Mouse (Mus musculus): ENCODE results near the gene Mcam. TPM values are rescaled to one million over a fixed set of nuclear protein-coding genes. Genes with fewer than 3 reads are reported as not detected.

Mcam gene
- 1 to 10 TPM; 3.6 to 3.7 TPM for total RNA-seq (2023)

DNA sequence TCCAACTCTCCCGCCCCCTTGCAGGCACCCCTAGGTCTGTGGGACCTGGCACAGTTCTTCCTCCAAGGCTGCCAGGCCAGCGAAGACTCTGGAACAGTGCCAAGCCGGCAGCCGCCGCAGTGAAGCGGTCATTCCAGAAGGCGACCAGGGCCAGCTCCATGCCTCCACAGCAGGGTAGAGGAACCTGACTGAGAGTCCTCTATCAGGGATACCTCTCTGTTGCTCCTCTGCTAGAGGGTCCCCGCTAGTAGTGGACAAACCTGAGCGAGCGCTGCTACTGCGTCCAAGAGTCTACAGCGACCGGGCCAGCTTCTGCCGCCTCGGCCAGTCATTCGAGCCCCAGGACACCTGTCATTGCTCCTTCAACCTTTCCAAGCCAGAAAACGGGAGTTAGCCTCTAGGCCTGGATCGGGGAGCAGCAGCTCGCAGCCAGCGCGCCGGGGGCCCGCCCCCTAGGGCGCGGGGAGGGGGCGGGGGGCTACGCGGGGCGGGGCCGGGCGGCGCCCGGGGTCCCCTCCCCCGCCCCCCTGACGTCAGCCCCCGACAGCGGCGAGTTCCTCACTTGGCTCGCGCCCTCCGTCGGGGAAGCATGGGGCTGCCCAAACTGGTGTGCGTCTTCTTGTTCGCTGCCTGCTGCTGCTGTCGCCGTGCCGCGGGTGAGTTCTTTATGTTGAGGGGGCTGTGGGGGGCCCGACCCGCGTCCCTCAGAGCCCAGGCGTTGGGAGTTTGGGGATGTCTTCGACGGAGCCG, at the start of gene Mcam:
Gene Mcam (plus strand): TSS at position 369 of the 750 bp plus-strand sequence.

GRCm38 (mm10) chr9:44101490-44101889, 32.8 kb upstream of the Mcam start, which contains the start of gene Mfrp:
Mfrp (plus strand) TSS chr9:44101729.

DNA sequence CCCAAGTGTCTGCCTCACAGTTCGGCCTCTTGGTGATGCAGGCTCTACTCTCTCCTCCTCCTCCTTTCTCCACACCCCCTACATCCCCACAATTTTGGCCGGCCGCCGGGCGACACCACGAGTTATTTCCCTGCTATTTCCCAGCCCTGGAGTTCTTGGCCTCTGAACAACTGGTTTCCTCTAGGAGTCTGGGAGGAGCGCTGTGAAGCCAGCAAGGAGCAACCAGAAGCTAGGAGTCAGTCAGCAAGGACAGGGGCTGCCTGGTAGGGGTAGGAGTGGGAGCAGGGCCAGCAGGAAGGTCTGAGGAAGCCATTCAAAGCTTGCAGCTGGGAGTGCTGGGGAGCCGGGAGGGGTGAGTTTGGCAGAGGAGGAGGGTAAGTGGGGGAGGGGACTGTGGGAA, 27.2 kb upstream of the Mcam start, which contains the start of gene C1qtnf5:
Gene C1qtnf5 (plus strand): TSS at position 136 of the 400 bp plus-strand sequence.

GRCm38 (mm10) chr9:44113105-44113789, 21.0 kb upstream of the Mcam start, which contains the start of the genes Gm49380 and Rnf26:
Gm49380 (minus strand) TSS chr9:44113500.
Rnf26 (minus strand) TSS chr9:44113517.

Other genes with a start within 250 kb of the Mcam start
- gene Thy1, start 91.1 kb upstream of the Mcam start, total RNA-seq (2023), result 1 to 10 TPM; 2.3 to 3.4 TPM
- gene Usp2, start 67.4 kb upstream of the Mcam start, total RNA-seq (2023), result 1 to 10 TPM; 5.0 to 6.8 TPM
- under 1 TPM; 0.20 to 0.40 TPM for gene Mfrp, start 32.7 kb upstream of the Mcam start, total RNA-seq (2023)
- not detected for gene C1qtnf5, start 27.2 kb upstream of the Mcam start, total RNA-seq (2023)
- not detected for gene Gm49380, start 21.0 kb upstream of the Mcam start, total RNA-seq (2023)
- gene Rnf26, start 21.0 kb upstream of the Mcam start, total RNA-seq (2023), result 10 to 100 TPM; 38.7 to 39.3 TPM
- gene Cbl, start 99.6 kb downstream of the Mcam start, total RNA-seq (2023), result 100 to 1,000 TPM; 197 to 219 TPM
- not detected for gene Ccdc153, start 106.2 kb downstream of the Mcam start, total RNA-seq (2023)
- 1 to 10 TPM; 1.9 to 2.4 TPM for gene Pdzd3, start 117.0 kb downstream of the Mcam start, total RNA-seq (2023)
- 10 to 100 TPM; 62.6 to 64.4 TPM for gene Nlrx1, start 134.1 kb downstream of the Mcam start, total RNA-seq (2023)
- gene Abcg4, start 154.1 kb downstream of the Mcam start, total RNA-seq (2023), result 10 to 100 TPM; 11.0 to 18.8 TPM
- 10 to 100 TPM; 23.4 to 31.4 TPM for gene Hinfp, start 171.2 kb downstream of the Mcam start, total RNA-seq (2023)
- 10 to 100 TPM; 17.8 to 22.2 TPM for gene C2cd2l, start 185.8 kb downstream of the Mcam start, total RNA-seq (2023)
- gene Dpagt1, start 191.6 kb downstream of the Mcam start, total RNA-seq (2023), result 10 to 100 TPM; 17.1 to 17.2 TPM
- gene H2afx, start 200.2 kb downstream of the Mcam start, total RNA-seq (2023), result 100 to 1,000 TPM; 314 to 338 TPM
- gene Hmbs, start 209.8 kb downstream of the Mcam start, total RNA-seq (2023), result 100 to 1,000 TPM in 1 of 2 experiments, 10 to 100 TPM in 1; 82.1 to 130 TPM
- 10 to 100 TPM; 31.9 to 32.4 TPM for gene Vps11, start 227.2 kb downstream of the Mcam start, total RNA-seq (2023)
- gene Hyou1, start 245.0 kb downstream of the Mcam start, total RNA-seq (2023), result 10 to 100 TPM; 53.9 to 60.6 TPM

Data from neutrophil, adult 83 days (primary cell).